Mouse (Mus musculus): ENCODE results near the gene Mpzl1. TPM values are rescaled to one million over a fixed set of nuclear protein-coding genes. Genes with fewer than 3 reads are reported as not detected.
"Not testable (repeated sequence)": the region's sequence is repeated elsewhere in the genome, so short reads cannot be mapped to it uniquely, and the experiment has no call there.

Mpzl1 gene
- total RNA-seq (2021): 10 to 100 TPM; 11.0 to 12.7 TPM
- long read RNA-seq, experiment 1, transcript Mpzl1-202 (6 exons, 2,285 nt): major isoform, 10 of 10 reads
- long read RNA-seq, experiment 1, partial matches to known transcripts: 0 of 10 reads
- long read RNA-seq, experiment 1, other reads (novel, unspliced or antisense): 0 of 10 reads
- long read RNA-seq, experiment 2, transcript Mpzl1-202 (6 exons, 2,285 nt): major isoform, 47 of 54 reads
- long read RNA-seq, experiment 2, partial matches to known transcripts: 0 of 54 reads
- long read RNA-seq, experiment 2, other reads (novel, unspliced or antisense): 4 of 54 reads

- peak; percentile 96 for DNase-seq (ENCODE audit: low spot score in 2 of 2)
These were observed at the start of gene Mpzl1 for GRCm38 (mm10) chr1:165634151-165634884. TSS of gene Mpzl1 (minus strand) at chr1:165634538.

GRCm38 (mm10) chr1:165682056-165682853, 47.9 kb upstream of the Mpzl1 start:
- DNase-seq (ENCODE audit: low spot score in 2 of 2): no peak

GRCm38 (mm10) chr1:165681045-165681794, 46.9 kb upstream of the Mpzl1 start:
- no peak for DNase-seq (ENCODE audit: low spot score in 2 of 2)

- DNase-seq (ENCODE audit: low spot score in 2 of 2): not testable (repeated sequence)
These were observed 45.7 kb upstream of the Mpzl1 start for GRCm38 (mm10) chr1:165680086-165680485.

- no peak for DNase-seq (ENCODE audit: low spot score in 2 of 2)
These were observed 45.3 kb upstream of the Mpzl1 start for GRCm38 (mm10) chr1:165679618-165679997.

GRCm38 (mm10) chr1:165678861-165679617, 44.7 kb upstream of the Mpzl1 start:
- no peak for DNase-seq (ENCODE audit: low spot score in 2 of 2)

- no peak for DNase-seq (ENCODE audit: low spot score in 2 of 2)
These were observed 43.2 kb upstream of the Mpzl1 start for GRCm38 (mm10) chr1:165677558-165677957.

GRCm38 (mm10) chr1:165676993-165677392, 42.7 kb upstream of the Mpzl1 start:
- DNase-seq (ENCODE audit: low spot score in 2 of 2): no peak

- DNase-seq (ENCODE audit: low spot score in 2 of 2): no peak
These were observed 40.8 kb upstream of the Mpzl1 start for GRCm38 (mm10) chr1:165675167-165675566.

- DNase-seq (ENCODE audit: low spot score in 2 of 2): no peak
These were observed 38.0 kb upstream of the Mpzl1 start for GRCm38 (mm10) chr1:165672355-165672754.

GRCm38 (mm10) chr1:165670056-165670455, 35.7 kb upstream of the Mpzl1 start:
- DNase-seq (ENCODE audit: low spot score in 2 of 2): no peak

GRCm38 (mm10) chr1:165668904-165669303, 34.6 kb upstream of the Mpzl1 start:
- DNase-seq (ENCODE audit: low spot score in 2 of 2): no peak

GRCm38 (mm10) chr1:165667380-165667779, 33.0 kb upstream of the Mpzl1 start:
- no peak for DNase-seq (ENCODE audit: low spot score in 2 of 2)

- DNase-seq (ENCODE audit: low spot score in 2 of 2): no peak
These were observed 32.6 kb upstream of the Mpzl1 start for GRCm38 (mm10) chr1:165666944-165667343.

GRCm38 (mm10) chr1:165665758-165666157, 31.4 kb upstream of the Mpzl1 start:
- no peak for DNase-seq (ENCODE audit: low spot score in 2 of 2)

- no peak for DNase-seq (ENCODE audit: low spot score in 2 of 2)
These were observed 28.9 kb upstream of the Mpzl1 start for GRCm38 (mm10) chr1:165663277-165663676.

- DNase-seq (ENCODE audit: low spot score in 2 of 2): no peak
These were observed 28.3 kb upstream of the Mpzl1 start for GRCm38 (mm10) chr1:165662426-165663192.

GRCm38 (mm10) chr1:165661725-165662124, 27.4 kb upstream of the Mpzl1 start:
- no peak for DNase-seq (ENCODE audit: low spot score in 2 of 2)

- DNase-seq (ENCODE audit: low spot score in 2 of 2): no peak
These were observed 26.9 kb upstream of the Mpzl1 start for GRCm38 (mm10) chr1:165661191-165661590.

Measured in adrenal gland, adult 18-20 months (tissue).